Mouse (Mus musculus) neural tube, embryonic 11.5 days (tissue): ENCODE data around the gene Wdr74. TPM values are rescaled to one million over a fixed set of nuclear protein-coding genes. Genes with fewer than 3 reads are reported as not detected.

Experiments used
- ATAC-seq: fragments of 200-750 bp; cut with Nextera tagmentation; 2 replicates; pipeline ENCODE4 v1.8.0; 2017; ENCODE audit warnings: moderate number of reproducible peaks, mild to moderate bottlenecking, moderate TSS enrichment, moderate library complexity; ENCODE audit not compliant: insufficient read depth, low FRiP score, low TSS enrichment
- DNase-seq: peaks from one replicate; pipeline ENCODE4 v3.0.0-alpha.2; 2015; ENCODE audit warnings: low spot score
- H3K27ac ChIP-seq: fragments of 300-500 bp; sonication (generic); 2 replicates; pipeline ENCODE4 v1.5.1; 2014; ENCODE audit warnings: low read depth, mild to moderate bottlenecking, low read length
- H3K27me3 ChIP-seq: fragments of 300-500 bp; sonication (generic); 2 replicates; pipeline ENCODE4 v1.6.1; 2014; ENCODE audit warnings: mild to moderate bottlenecking, low read length, mixed read lengths; ENCODE audit not compliant: control insufficient read depth, insufficient read depth
- H3K36me3 ChIP-seq: fragments of 300-500 bp; sonication (generic); 2 replicates; pipeline ENCODE4 v1.6.1; 2014; ENCODE audit warnings: mild to moderate bottlenecking, low read length, moderate library complexity, mixed read lengths; ENCODE audit not compliant: control insufficient read depth, insufficient read depth
- H3K4me1 ChIP-seq: fragments of 300-500 bp; sonication (generic); 2 replicates; pipeline ENCODE4 v1.6.1; 2014; ENCODE audit warnings: low read length, mixed read lengths; ENCODE audit not compliant: control insufficient read depth, insufficient read depth
- H3K4me2 ChIP-seq: fragments of 300-500 bp; sonication (generic); 2 replicates; pipeline ENCODE4 v1.6.1; 2014; ENCODE audit warnings: low read depth, mild to moderate bottlenecking, moderate library complexity
- H3K4me3 ChIP-seq: fragments of 300-500 bp; sonication (generic); 2 replicates; pipeline ENCODE4 v1.5.1; 2014; ENCODE audit warnings: low read depth, low read length
- H3K9ac ChIP-seq: fragments of 300-500 bp; sonication (generic); 2 replicates; pipeline ENCODE4 v1.6.1; 2014; ENCODE audit warnings: mild to moderate bottlenecking, low read length
- H3K9me3 ChIP-seq: fragments of 300-500 bp; sonication (generic); 2 replicates; pipeline ENCODE4 v1.6.1; 2016; ENCODE audit warnings: low read length; ENCODE audit not compliant: control insufficient read depth
- WGBS: fragments of 180-500 bp; shearing (Covaris S2); extraction: QIAGEN DNeasy Blood & Tissue Kit; methylation state at CpG from one replicate; pipeline ENCODE4 v1.1.7; 2014; 5-methylcytosine and 5-hydroxymethylcytosine counted together
- polyA plus RNA-seq: library from polyadenylated mRNA; unstranded; fragments of >200 nt; fragmentation: Nextera tagmentation; extraction: Ambion mirVana; gene quantifications from 2 replicates; pipeline ENCODE4 v1.2.1, GENCODE M21; 2014

Wdr74 gene
- polyA plus RNA-seq, 1 experiment from 2014 or later = 92.8 TPM

DNA sequence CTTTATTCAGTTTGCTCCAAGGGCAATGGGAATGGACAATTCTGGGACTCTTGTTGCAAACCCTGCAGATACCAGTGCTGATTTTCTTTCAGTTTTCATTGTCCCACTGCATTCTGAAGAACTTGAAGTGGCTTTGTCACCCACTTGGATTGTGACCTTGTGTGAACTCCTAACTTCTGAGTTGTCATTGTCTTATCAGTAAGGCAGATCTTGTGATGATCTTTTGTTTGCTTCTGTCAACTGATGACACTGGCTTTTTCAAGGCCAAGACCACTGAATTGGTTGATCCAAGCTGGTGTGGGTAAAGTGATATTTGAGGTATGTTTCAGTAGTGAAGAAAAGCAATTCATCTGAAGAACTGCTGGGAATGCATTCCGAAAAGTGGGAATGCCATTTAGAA lies 9.8 kb downstream of the Wdr74 start:
- Histone ChIP-seq H3K4me1 (peaks cover 9% of the 10 kb centered on the region; the same call in 1 of the 2 replicates), H3K9ac (no peak overlapping the region), H3K36me3 (peaks cover 19% of the 10 kb centered on the region), H3K27ac (no peak overlapping the region), H3K9me3 (no peaks in the 10 kb centered on the region), H3K4me3 (no peak overlapping the region), H3K27me3 (no peaks in the 10 kb centered on the region), H3K4me2 (no peak overlapping the region)
- 90% methylated on average over 1 of the region's 1 CpGs for WGBS
- no peak for DNase-seq
- no peak for ATAC-seq

DNA sequence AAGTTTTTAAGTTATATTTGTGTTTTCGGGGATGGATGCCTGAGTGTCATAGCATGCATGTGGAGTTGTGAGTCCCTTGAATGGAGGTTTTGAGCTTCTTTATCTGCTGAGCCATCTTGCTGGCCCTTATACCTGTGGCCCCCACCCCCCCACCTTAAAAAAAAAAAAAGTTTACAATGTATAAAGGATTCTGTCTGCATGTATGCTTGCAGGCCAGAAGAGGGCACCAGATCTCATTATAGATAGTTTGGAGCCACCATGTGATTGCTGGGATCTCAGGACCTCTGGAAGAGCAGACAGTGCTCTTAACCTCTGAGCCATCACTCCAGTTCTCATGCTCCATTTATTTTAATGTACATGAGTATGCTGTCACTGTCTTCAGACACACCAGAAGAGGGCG lies 11.7 kb downstream of the Wdr74 start:
- Histone ChIP-seq H3K9ac (no peak overlapping the region), H3K4me3 (no peak overlapping the region), H3K27me3 (no peaks in the 10 kb centered on the region), H3K4me1 (peaks cover 5% of the 10 kb centered on the region; the same call in 1 of the 2 replicates), H3K36me3 (peaks cover 22% of the 10 kb centered on the region), H3K27ac (no peak overlapping the region), H3K9me3 (no peaks in the 10 kb centered on the region), H3K4me2 (no peak overlapping the region)
- 69% methylated on average over 2 of the region's 2 CpGs for WGBS
- DNase-seq (no peak), ATAC-seq (no peak)

DNA sequence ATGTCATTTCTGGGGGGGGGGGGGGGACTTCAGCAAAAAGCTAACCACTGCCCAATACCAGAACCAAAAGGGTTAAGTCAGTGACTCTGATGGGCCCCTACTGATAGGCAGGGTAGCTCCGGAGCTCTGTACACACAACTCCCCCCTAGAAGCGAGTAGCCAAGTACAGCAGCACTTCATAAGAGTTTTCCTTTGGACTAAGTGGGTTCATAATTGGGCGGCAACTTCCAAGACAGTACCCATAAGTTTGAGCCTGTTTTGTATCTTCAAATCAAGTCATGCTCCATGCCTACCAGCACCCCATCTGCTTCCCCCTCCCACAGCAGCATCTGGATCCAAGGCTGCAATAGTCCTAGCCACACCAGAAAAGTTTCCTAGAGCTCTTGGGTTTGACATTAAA lies 20.0 kb downstream of the Wdr74 start:
- Histone ChIP-seq H3K4me3 (no peak overlapping the region), H3K9ac (no peak overlapping the region), H3K4me1 (peaks cover 7% of the 10 kb centered on the region), H3K4me2 (no peak overlapping the region), H3K27ac (no peak overlapping the region), H3K9me3 (no peaks in the 10 kb centered on the region), H3K27me3 (no peaks in the 10 kb centered on the region), H3K36me3 (peaks cover 7% of the 10 kb centered on the region; the same call in 1 of the 2 replicates)
- ATAC-seq = no peak
- 74% methylated on average over 3 of the region's 3 CpGs for WGBS
- no peak for DNase-seq

DNA sequence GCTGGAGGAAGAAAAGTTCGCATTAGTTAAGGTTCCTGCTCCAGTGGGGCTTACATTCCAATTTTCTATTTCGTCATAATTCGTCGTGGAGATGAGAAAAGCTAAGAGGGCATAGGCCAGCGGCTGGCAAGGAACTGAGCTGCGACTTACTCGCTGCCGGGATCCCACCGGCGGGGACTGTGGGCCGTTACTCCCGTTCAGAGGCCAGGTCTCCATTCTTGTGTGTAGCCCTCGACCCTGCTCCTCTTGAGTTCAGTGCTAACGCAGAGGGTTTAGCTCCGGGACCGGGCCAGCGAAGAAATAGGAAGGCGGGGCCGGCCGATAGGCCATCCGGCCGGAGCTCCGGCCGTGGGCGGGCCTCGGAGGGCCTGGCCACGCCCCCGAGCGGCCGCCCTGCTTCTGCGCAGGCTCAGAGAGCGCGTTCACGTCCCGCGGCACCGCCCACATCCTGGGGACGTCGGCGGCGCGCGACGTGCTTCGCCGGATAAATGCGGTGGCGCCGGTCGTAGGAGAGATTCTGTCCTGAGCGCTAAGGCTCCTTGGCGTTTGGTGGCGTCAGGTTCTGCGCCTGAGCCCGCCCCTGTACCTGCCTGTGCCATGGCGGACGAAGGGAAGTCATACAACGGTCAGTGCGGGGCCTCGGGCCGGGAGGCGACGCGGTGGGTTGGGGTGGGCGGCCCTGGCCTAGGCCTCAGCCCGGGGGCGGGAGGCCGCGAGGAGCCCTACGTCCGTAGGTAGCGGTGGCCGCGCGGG lies 21.2 kb downstream of the Wdr74 start, which contains the start of gene Nxf1:
Nxf1 (plus strand) TSS at position 439 of the 753 bp plus-strand sequence.
- peak; percentile 96 for DNase-seq
- Histone ChIP-seq H3K4me2 (peak within 1 kb of the TSS; percentile 77), H3K9me3 (no peaks in the 10 kb centered on the region), H3K4me3 (peak within 1 kb of the TSS; percentile 92), H3K9ac (peak within 1 kb of the TSS; percentile 90), H3K27ac (peak within 1 kb of the TSS; percentile 75), H3K4me1 (peaks cover 7% of the 10 kb centered on the region), H3K27me3 (no peaks in the 10 kb centered on the region), H3K36me3 (peaks cover 5% of the 10 kb centered on the region; the same call in 1 of the 2 replicates)
- peak; percentile 92 for ATAC-seq
- WGBS = under 1% methylated on average over 71 of the region's 75 CpGs

DNA sequence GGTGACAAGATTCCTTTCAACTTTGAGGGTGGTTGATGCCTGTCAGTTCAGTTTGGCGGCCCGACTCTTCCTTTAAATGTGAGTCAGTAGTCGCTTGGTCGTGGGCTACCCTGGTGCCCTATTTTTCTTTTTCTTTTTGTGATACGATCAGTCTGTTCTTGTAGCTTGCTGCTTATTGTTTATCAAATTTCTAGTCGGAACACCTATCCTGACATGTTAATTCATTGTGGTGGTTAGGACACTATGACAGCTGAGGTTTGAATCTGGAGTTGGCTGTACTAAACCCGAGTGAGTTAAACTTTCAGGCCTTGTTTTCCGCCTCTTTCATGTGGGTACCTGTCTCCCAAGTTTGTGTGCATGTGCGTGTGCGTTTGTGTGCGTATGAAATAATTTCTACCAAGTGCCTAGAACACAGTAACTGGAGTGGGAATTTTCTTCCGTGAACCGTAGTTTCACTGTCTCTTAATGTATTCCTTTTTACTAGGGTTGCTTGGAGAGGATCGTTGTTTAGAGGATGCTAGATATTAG lies 21.9 kb downstream of the Wdr74 start:
- ATAC-seq (no peak), DNase-seq (no peak)
- H3K36me3 ChIP-seq = peaks cover 5% of the 10 kb centered on the region; the same call in 1 of the 2 replicates
- 6% methylated on average over 14 of the region's 14 CpGs for WGBS
- H3K9ac ChIP-seq = peak overlapping the region; percentile 90
- peak overlapping the region; percentile 92 for H3K4me3 ChIP-seq
- H3K27ac ChIP-seq = no peak overlapping the region
- no peaks in the 10 kb centered on the region for H3K9me3 ChIP-seq
- H3K4me1 ChIP-seq = peaks cover 7% of the 10 kb centered on the region
- H3K4me2 ChIP-seq = peak overlapping the region; percentile 77
- H3K27me3 ChIP-seq = no peaks in the 10 kb centered on the region

DNA sequence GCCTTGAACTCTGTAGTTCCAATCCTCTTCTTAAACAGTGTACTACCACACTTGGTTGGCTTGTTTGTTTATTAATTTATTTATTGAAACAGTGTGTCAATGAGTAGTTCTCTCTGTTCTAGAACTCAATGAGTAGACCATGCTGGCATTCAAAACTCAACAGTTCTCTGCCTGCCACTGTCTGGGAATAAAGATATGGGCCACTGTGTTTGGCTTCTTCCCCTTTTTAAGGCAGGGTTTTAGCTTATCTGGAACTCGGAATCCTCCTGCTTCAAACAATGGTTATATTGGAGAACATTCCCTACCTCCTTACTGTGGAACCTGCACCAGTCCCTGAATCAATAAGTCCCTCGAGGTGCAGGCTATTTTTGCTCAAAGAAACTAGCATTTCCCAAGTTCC lies 23.3 kb downstream of the Wdr74 start:
- Histone ChIP-seq H3K9me3 (no peaks in the 10 kb centered on the region), H3K4me1 (peaks cover 7% of the 10 kb centered on the region), H3K4me2 (no peak overlapping the region), H3K9ac (no peak overlapping the region), H3K27ac (no peak overlapping the region), H3K4me3 (no peak overlapping the region), H3K27me3 (no peaks in the 10 kb centered on the region), H3K36me3 (peaks cover 8% of the 10 kb centered on the region)
- 89% methylated on average over 2 of the region's 2 CpGs for WGBS
- ATAC-seq (no peak), DNase-seq (no peak)

DNA sequence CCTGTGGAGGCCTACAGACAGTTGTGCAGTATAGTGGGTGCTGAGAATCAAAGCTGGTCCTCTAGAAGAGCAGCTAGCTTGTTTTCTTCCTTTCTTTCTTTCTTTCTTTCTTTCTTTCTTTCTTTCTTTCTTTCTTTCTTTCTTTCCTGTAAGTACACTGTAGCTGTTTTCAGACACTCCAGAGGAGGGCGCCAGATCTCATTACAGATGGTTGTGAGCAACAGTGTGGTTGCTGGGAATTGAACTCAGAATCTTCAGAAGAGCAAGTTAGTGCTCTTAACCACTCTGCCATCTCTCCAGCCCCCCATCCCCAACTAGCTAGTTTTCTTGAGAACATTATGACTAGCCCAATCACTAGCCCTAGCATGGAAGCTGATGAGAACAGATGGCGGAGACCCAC lies 25.1 kb downstream of the Wdr74 start:
- DNase-seq = no peak
- H3K36me3 ChIP-seq = peaks cover 21% of the 10 kb centered on the region
- H3K27ac ChIP-seq = no peak overlapping the region

DNA sequence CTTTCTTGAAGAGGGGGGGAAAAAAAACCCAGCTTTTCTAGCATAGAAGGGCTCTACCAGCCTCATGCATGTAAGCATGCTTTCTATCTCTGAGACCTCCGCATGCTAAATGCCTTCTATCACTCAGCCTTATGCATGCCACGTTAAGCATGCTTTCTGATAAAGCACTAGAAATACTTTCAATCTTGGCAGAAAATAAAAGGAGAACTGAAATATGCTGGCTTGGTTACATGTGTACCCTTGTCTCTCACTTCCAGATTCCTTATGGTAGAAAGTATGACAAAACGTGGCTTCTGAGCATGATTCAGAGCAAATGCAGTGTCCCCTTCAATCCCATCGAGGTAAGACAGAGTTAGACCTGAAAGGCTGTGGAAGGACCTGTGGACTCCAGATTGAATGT lies 27.6 kb downstream of the Wdr74 start:
- H3K9me3 ChIP-seq = peaks cover 2% of the 10 kb centered on the region; the same call in 1 of the 2 replicates
- H3K4me3 ChIP-seq = no peak overlapping the region
- H3K36me3 ChIP-seq = peaks cover 35% of the 10 kb centered on the region
- H3K27ac ChIP-seq = no peak overlapping the region
- no peak for ATAC-seq
- no peak overlapping the region for H3K9ac ChIP-seq
- DNase-seq = no peak
- peaks cover 2% of the 10 kb centered on the region; the same call in 1 of the 2 replicates for H3K4me1 ChIP-seq
- H3K4me2 ChIP-seq = no peak overlapping the region
- H3K27me3 ChIP-seq = no peaks in the 10 kb centered on the region
- WGBS = 92% methylated on average over 4 of the region's 4 CpGs

More for the DNA sequence above, 25.1 kb downstream of the Wdr74 start:
- 95% methylated on average over 2 of the region's 2 CpGs for WGBS
- no peaks in the 10 kb centered on the region for H3K27me3 ChIP-seq
- H3K9me3 ChIP-seq = peaks cover 2% of the 10 kb centered on the region; the same call in 1 of the 2 replicates
- H3K4me2 ChIP-seq = no peak overlapping the region
- peaks cover 7% of the 10 kb centered on the region for H3K4me1 ChIP-seq
- H3K9ac ChIP-seq = no peak overlapping the region
- H3K4me3 ChIP-seq = no peak overlapping the region
- no peak for ATAC-seq

DNA sequence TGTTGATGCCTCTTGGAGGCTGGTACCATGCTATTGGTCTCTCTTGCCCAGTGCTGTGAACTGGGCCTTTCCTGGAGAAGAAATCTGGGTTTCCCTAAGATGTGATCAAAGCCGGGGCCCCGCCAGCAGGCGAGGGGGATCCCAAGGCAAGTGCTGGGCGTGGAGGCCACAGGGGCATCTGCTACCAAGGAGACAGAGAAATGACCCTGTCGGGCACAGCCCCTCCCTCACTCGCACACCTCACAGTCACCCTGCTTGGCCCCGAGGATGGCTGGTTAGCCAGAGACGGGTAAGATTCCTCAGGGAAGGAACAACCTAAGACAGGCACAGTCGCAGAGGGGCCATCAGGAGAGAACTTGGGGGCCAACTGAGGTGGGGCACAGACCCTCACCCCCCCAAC lies 29.9 kb downstream of the Wdr74 start:
- DNase-seq = no peak
- peaks cover 42% of the 10 kb centered on the region for H3K36me3 ChIP-seq

More for the DNA sequence above, 29.9 kb downstream of the Wdr74 start:
- 97% methylated on average over 9 of the region's 9 CpGs for WGBS
- Histone ChIP-seq H3K27me3 (no peaks in the 10 kb centered on the region), H3K4me2 (no peak overlapping the region), H3K4me1 (no peaks in the 10 kb centered on the region), H3K4me3 (no peak overlapping the region), H3K9me3 (peaks cover 2% of the 10 kb centered on the region; the same call in 1 of the 2 replicates), H3K9ac (no peak overlapping the region), H3K27ac (no peak overlapping the region)
- no peak for ATAC-seq
